Mouse (Mus musculus): Measurements from ENCODE around the gene Extl2. TPM values are rescaled to one million over a fixed set of nuclear protein-coding genes. Genes with fewer than 3 reads are reported as not detected.

Gene Extl2
- polyA plus RNA-seq, 3 experiments from 2014 or later: 6.7 to 9.3 (median 7.4) TPM

DNA sequence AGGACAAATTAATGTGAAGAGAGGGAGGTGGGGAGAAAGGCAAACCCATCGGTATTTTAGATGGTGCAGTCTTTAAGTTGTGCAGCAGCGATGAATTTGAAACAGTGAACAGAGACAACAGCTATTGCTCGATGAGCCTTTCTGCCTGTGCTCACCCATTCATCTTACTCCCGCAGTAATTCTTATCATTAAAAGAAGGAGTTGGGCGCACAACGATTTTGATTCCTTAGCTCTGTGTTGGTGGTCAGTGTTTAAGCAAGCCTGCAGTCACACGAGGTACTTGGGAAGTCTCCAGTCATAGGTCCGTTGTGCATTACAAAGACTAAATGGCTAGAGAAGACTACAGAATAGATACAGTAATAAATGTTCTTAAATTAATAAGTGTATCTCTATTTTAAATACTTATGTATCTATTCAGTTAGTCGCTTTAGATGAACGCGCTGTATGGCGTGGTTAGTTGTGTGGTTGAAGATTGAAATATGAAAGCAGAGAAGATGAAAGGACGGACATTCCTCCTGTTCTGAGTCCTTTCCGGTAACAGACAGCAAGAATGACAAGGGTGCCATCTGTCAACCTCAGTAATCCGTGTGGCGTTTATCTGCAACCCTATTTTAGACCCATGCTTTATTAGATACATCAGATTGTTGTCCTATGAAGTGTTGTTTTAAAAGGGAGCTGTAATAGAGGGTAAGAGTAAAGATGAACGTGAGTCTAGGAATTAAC is 2.5 kb downstream of the Extl2 start:
- no peak for ATAC-seq

DNA sequence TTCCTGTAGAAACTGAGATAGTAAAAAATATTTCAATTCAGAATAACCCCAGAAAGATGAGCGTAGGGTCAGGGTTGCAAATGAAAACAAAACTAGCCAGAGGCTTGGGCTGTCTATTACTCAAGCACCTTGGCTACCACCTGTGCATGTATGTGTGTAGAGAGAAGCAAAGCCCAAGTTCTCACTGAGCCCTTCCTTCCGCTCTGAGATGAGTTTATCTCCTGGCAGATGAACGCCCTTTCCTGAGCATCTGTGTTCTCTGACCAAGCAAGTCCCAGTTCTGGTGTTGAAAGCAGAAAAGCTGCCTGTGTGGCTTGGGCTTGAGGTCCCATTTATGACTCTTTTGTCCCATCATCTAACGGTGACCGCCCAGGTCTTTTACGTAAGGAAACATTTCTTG is 7.6 kb downstream of the Extl2 start:
- ATAC-seq: no peak

DNA sequence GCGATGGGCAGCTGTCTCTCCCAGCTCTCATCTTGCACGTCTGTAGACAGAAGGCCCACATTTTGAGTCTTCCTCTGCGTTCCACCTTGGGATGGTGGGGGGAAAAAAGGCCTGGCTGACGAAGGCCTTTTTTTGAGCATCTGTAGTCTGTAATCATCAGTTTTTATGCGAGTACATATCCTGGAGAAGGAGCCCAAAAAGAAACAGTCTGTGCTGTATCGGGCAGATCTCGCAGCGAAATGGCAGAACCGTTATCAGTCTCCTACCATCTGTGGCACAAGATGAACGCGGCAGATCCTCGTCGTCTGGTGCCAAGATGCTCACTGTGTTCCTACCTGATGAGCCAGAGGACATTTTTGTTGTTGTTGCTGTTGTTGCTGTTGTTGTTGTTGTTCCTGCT is 8.9 kb downstream of the Extl2 start:
- ATAC-seq: no peak

DNA sequence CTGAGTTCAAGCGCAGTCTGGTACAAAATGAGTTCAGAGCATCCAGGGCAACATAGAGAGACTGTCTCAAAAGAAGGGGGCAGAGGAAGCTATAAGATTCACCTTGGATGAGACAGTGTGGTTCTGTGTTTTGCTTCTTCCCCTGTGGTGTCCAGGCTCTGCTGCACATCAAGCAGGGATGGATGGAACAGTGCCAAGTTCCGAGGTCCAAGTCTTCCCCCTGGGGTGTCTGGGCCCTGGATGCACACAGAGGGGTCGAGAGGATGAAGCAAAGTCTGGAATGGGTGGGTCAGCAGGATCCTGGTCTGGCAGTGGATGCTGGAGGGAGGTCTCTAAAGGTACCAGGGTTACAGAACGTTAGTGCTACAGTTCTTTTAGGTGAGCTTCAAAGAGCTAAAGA is 11.3 kb downstream of the Extl2 start:
- no peak for ATAC-seq

DNA sequence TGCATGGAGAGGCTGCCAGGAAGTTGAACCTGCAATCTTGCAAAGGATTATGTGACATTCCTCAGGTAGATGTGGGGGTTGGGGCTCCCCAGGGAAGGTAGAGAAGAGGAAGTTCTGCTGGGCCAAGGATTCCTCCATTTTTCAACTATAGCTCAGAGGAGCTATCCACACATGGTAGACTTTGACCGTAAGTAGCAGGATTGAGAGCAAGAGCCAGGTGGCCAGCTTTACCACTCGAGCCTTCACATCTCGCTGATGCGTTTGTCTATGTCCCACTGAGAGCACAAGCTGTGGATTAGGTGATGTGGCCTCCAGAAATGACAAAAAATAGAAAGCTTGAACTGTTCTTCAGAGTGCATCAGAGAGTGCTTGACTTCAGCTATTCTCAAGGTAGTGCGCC is 11.9 kb downstream of the Extl2 start:
- ATAC-seq: no peak

DNA sequence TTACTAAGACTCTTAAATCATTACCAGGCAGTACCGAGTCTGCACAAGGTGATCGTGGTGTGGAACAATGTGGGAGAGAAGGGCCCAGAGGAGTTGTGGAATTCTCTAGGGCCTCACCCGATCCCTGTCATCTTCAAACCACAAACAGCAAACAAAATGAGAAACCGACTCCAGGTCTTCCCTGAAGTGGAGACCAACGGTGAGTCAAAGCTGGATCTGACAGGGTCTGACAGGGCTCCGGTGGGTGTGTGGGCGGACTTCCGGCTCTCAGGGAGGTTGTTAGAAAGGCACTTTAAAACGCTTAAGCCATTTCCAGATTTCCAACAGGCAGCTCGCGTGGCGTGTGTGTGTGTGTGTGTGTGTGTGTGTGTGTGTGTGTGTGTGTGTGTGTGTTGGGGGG is 17.0 kb downstream of the Extl2 start:
- ATAC-seq: no peak

DNA sequence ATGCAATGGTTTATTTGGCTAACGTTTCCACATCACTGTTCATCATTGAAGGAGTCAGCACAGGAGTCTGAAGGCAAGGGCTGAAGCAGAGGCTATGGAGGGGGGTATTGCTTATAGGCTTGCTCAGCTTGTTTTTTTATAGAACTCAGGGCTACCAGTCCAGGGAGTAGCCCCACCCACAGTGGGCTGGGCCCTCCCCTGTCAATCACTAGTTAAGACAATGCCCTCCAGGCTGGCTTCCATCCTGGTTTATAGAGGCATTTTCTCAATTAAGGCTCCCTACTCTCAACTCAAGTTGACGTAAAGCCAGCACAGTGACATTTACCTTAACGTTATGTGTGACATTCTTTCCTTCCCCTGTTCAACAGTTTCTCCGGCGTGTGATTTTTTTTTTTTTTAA is 17.4 kb downstream of the Extl2 start:
- ATAC-seq: no peak

DNA sequence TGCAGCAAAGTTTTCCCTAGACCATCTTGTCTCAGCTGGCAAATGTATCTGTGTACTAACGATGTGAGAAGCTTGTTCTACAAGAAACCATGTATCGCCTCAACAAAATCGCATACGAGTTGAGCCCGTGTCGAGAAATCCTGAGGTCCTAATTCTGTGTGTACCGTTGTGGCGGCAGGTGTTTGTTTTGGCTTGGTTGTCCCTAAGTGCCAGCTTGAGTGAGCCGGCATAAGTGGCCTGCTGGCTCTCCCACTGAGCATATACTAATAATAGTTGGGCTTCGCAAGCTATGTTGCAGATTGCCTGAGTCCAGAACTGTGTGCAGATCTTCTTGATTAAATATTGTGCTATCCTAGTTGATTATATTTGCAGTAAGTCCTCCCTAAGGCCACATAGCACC is 18.4 kb downstream of the Extl2 start:
- ATAC-seq: no peak

DNA sequence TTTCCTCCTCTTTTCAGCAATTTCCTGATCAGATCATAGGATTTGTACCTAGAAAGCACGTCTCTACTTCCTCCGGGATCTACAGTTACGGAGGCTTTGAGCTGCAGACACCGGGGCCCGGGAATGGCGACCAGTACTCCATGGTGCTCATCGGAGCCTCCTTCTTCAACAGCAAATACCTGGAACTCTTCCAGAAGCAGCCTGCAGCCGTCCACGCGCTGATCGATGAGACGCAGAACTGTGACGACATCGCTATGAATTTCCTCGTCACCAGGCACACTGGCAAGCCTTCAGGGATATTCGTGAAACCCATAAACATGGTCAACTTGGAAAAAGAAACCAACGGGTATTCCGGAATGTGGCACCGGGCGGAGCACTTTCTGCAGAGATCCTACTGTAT is 19.7 kb downstream of the Extl2 start:
- no peak for ATAC-seq

DNA sequence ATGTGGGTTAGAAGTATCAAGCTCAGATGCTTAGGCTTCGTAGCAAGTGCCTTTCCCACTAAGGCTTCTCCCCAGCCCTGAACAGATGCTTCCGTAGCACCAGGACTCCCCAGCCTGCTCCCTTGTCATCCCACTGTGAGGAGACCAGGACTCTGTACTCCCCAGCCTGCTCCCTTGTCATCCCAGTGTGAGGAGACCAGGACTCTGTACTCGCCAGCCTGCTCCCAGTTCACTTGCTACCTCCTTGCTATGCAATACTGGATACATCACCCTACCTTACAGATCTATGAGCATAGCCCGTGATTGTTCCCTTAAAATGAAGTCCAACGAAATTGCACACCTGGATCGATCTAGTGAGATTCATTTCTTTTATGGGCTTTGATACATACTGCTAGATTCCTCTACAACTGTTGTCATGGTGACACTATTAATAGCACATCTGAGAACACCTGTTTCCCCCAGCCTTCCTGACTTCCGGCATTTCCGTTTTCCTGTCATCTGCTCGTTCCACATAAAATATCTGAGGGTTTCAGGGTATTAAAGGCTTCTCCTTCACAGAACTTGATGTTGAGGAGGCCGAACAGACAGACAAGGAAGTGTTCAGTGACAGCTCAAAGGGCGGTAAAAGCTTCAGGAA is 23.0 kb downstream of the Extl2 start:
- ATAC-seq: no peak

DNA sequence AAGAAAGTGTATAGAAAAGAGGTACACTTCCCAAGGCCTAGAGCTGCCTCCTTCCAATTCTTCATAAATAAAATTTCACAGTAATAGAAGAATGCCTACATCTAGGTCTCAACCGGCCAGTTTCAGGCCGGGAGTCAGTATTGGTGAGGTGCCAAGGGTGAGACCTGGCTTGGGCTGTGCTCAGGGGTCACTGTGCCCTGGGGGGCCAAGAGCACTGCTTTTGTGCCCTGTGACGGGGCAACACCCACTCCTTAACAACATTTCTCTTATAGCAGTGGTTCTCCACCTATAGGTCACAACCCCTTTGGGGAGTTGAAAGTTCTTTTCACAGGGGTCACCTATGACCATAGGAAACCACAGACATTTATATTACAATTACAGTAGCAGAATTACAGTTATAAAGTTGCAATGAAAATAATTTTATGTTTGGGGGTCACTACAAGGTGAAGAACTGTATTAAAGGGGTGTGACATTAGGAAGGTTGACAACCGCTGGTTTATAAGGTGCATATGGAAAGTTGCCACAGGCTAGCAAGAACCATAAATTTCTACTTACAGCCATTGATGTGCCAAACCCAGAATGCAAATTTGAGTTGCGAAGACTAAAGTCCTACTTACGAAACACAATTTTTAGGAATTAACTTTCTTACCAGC is 26.1 kb downstream of the Extl2 start:
- no peak for ATAC-seq

DNA sequence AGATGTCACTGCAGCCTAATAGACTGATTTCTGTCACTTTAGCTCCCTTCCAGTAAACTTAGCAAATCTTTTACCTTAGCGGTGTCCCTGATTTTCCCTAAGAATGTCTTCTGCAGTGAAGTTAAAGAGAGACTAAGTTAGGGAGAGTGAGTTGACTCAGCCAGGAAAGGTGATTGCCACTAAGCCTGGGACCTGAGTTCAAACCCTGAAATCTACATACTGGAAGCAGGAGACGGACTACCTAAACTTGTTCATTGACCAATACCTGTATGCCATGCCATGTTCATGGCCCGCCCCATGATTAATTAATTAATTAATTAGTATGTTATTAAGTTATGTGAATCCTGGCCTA is 26.6 kb downstream of the Extl2 start:
- no peak for ATAC-seq

DNA sequence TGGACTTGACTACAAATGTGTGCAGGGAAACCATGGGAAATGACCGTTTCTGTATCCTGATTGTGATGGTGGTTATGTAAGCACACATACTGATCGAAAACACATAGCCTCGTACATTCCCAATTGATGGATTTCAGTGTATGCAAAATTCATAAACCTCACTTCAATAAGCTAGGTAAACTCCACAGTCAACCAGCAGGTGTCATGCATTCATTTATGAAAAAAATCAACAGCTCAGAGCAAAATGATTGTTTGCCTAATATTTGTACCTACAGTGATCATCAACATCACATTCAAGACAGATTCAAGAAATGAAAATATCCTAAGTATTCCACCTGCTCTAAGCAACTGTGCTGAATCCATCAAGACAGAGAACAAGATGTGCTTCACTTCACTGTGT is 33.5 kb downstream of the Extl2 start:
- ATAC-seq: no peak

DNA sequence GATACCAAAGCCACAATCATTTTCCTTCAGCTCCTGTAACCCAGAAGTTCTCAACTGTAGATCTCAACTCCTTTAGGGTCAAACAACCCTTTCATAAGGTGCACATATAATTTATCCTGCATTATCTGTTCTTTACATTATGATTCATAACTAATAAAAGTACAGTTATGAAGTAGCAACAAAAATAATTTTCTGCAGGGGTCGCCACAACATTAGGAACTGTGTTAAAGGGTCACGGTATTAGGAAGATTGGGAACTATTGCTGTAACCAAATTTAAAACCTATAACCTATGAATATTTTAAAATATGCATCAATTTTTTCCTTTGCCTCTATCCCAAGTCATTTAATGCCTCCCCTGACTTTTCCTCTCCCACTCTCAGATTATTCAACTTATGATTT is 38.7 kb downstream of the Extl2 start:
- no peak for ATAC-seq

DNA sequence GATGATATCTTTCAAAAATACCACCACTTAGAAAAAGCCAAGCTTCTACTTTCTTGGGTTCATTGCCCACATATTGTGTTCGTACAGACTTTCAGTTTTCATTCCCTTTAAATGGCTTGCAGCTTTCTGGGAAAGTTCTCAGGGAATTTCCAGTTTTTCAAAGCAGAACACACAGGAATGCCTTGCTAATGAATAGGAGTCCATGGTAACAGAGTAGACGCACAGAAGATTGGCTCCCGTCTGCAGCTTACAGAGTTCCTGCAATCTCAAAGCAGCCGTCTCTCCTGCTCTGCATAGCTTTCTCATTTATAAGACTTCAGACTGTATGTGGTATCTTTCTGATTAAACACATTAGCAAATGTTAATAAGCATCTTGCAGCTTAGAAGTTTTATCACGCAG is 39.8 kb downstream of the Extl2 start:
- ATAC-seq: no peak

DNA sequence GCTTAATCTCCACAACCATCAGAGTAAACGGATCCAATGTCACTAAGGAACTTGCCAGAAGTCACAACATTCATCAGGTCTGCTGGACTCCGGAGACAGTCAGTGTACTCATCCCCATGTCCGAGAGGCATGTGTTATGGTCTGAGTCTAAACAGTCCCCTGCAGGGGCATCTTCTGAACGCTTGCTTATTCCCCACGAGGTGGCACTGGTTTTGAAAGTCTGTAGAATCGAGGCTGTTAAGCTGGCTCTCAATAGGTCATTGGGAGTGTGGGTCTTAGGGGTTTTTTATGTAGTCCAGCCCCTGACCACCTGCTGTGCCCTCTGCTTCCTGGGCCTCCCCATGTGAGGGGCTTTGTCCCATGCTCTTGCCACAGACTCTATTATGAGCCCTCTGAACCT is 49.8 kb downstream of the Extl2 start:
- ATAC-seq: no peak

DNA sequence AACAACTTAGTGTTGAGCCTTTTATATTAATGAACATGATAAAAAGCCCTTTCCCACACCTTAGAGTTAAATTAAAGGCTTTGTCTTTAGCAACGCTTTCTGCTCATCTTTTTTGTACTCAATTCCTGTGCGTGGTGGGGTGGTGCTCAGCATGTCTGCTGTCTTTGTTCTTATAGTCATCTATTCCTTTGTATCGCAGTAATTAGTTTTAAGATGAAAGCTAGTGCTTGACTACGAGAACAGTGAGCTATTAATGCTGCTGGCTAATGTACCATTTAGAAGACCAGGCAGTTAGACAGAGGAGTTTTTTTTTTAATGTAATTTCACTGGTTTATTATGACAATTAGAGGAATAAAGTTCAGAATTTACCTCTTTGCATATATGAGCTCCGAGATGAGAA is 53.1 kb downstream of the Extl2 start:
- ATAC-seq: no peak

DNA sequence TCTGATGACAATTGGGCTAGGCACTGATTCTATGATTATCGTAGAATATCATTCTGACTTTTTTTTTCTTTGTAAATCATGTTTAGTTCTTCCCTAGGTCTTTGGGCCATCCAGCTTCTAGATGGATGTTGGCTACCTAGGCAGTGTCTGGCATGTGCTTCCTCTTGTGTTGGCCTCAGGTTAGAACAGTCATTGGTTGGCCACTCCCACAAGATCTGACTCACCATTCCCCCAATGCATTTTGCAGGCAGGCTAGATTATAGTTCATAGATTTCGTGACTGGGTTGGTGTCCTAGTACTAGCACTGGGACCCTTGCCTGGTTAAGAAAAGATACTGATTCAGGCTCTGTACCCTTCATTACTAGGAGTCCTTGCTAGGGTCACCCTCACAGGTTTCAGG is 54.9 kb downstream of the Extl2 start:
- ATAC-seq: no peak

DNA sequence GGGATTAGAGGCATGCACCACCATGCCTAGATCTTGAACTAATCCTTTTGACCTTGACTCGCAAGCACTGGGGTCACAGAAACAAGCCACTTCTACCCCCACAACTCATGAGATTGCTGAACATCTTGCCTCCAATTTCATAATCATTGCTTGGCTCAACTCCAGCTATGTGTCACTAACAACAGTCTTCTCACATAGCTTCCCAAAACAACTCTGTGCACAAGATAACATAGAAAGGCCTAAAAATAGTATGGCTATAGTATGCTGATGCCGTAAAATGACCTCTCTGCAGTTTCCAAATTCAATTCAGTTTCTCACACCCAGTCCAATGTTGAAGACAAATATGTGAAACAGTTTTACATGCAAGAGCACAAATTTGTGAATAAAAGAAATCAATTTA is 65.3 kb downstream of the Extl2 start:
- ATAC-seq: no peak

DNA sequence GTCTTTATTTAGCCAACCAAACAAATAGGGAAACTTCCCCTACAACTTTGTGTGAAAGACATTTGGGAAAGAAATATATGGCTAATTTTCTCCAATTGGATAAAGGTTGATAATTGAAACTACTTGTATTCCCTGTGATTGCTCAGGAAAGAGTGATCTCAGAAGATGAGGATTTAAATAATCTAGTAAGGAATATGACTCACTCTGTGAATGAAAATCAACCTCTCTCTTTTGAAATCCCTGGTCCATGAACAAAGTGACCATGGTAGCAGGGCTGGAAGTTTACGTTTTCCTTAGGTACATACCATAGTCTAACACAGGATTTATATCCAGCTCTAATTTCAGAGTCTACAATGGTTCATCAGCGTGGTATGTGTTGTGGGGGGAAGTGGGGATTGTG is 69.5 kb downstream of the Extl2 start:
- no peak for ATAC-seq

DNA sequence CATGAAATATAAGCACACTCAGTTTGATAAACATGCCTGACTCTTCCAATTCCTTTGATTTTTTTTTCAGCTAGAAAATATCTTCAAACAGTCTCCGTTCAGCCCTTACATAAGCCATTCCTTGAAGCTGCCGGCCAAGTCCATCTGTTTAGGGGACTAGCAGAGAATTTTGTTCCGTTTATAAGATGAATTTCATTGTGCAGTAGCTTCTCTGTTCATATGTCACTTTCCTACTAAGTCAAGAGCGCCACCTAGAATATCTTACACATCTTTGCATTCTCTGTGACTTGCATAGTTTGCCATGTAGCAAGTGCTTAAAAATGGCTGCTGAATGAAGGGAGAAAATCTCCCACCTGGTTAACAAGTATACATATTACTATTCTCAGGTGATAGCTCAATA is 71.2 kb downstream of the Extl2 start:
- ATAC-seq: no peak
